Mouse (Mus musculus) gastrocnemius, postnatal 4 days (tissue): ENCODE data around the gene Gm10378. TPM values are rescaled to one million over a fixed set of nuclear protein-coding genes. Genes with fewer than 3 reads are reported as not detected.
"Not testable (repeated sequence)": the region's sequence is repeated elsewhere in the genome, so short reads cannot be mapped to it uniquely, and the experiment has no call there.

Source experiments
- DNase-seq, 2 experiments: peaks; one replicate each; pipeline ENCODE4 v3.0.0; 2021 to 2022; ENCODE audit warnings: low spot score in 2 of 2, mixed read lengths in 2 of 2
- long read RNA-seq, 2 experiments: library from polyadenylated mRNA; stranded (forward); transcript quantifications; one replicate each; pipeline ENCODE4 v2.0.0; 2021
- microRNA-seq: library from miRNA; unstranded; fragments of <30 nt; microRNA quantifications from one replicate; pipeline ENCODE4 v1.2.0, GENCODE M21; 2021
- total RNA-seq, 2 experiments: library from RNA; stranded (reverse); gene quantifications; 2 replicates each; pipeline ENCODE4 v1.2.3; 2021

Gm10378 gene
- total RNA-seq: not detected
- long read RNA-seq, experiment 1: 0 reads
- long read RNA-seq, experiment 2: 0 reads

DNA sequence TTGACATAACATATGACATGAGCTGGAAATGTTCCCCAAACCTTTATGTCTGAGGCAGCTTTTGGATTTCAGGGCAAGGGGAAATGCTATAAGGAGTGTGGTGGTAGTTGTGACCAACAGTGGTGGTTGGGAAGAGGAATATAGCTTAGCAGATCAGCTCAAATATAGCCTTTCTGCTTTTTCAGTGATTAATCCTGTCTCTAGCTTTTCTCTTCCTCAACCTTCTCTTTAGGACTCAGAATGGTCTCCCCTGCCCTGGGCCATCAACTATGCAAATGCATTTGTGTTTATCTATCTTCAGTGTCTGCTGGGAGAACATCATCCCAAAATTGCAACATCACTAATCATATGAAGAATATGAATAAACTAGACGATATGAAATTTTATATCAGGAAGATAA lies at the start of gene Gm10378:
Gm10378 (plus strand) TSS at position 301 of the 400 bp plus-strand sequence.
- DNase-seq: not testable (repeated sequence)

DNA sequence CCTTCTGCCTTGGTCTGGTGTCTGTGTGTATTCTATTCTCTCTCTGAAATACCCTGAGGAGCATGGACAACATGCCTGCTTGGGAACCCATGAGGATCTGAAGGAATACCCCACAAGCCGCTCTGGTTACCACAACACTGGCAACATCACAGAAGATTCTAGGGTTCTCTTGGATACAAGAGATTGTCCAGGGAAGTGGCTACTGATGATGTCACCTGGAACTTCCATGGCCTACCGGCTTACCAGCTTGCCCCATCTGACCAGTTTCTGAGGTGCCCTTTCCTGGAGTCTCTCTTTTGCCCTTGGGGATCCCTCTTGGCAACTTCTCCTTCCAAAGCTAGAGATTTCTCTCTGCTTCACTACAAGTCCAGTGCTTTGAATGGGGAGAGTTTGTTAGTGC lies 13.9 kb upstream of the Gm10378 start, which contains the start of gene Gm3633:
Gm3633 (minus strand) TSS at position 101 of the 400 bp plus-strand sequence.
- DNase-seq: not testable (repeated sequence)

Small RNA genes lying within 50 kb of the gene (microRNA-seq; reads per million reads assigned to microRNA genes)
- gene Gm23620 (not detected), gene Gm25228 (not detected)

Other genes with a start within 250 kb of the Gm10378 start
- not detected for gene Gm8005, start 216.3 kb upstream of the Gm10378 start, total RNA-seq
- gene Gm8011, start 192.1 kb upstream of the Gm10378 start, total RNA-seq: not detected
- not detected for gene Gm8020, start 153.6 kb upstream of the Gm10378 start, total RNA-seq
- gene Gm8024, start 131.7 kb upstream of the Gm10378 start, total RNA-seq: not detected
- gene Gm17124, start 56.1 kb upstream of the Gm10378 start, total RNA-seq: not detected
- gene Gm3633, start 14.0 kb upstream of the Gm10378 start, total RNA-seq: not detected
- not detected for gene Gm3015, start 112.9 kb downstream of the Gm10378 start, total RNA-seq
- not detected for gene Gm10377, start 142.0 kb downstream of the Gm10378 start, total RNA-seq
- not detected for gene Gm21977, start 197.5 kb downstream of the Gm10378 start, total RNA-seq